Mouse (Mus musculus) ES-E14 (cell line): ENCODE results near the gene Lgr6.

Experiments
- CHD2 ChIP-seq: IDR thresholded peaks from 2 replicates; pipeline ENCODE4 v1.6.1; 2014; ENCODE audit warnings: mild to moderate bottlenecking, low read depth, low read length, inconsistent platforms
- HCFC1 ChIP-seq: IDR thresholded peaks from 2 replicates; pipeline ENCODE4 v1.6.1; 2012; ENCODE audit warnings: low read length, inconsistent platforms, borderline replicate concordance; ENCODE audit not compliant: insufficient read depth
- MAFK ChIP-seq: IDR thresholded peaks from 2 replicates; pipeline ENCODE4 v1.6.1; 2014; ENCODE audit warnings: mild to moderate bottlenecking, low read depth, low read length, inconsistent platforms; ENCODE audit not compliant: insufficient read depth
- ZNF384 ChIP-seq: IDR thresholded peaks from 2 replicates; pipeline ENCODE4 v1.6.1; 2012; ENCODE audit warnings: low read depth, low read length, inconsistent platforms

DNA sequence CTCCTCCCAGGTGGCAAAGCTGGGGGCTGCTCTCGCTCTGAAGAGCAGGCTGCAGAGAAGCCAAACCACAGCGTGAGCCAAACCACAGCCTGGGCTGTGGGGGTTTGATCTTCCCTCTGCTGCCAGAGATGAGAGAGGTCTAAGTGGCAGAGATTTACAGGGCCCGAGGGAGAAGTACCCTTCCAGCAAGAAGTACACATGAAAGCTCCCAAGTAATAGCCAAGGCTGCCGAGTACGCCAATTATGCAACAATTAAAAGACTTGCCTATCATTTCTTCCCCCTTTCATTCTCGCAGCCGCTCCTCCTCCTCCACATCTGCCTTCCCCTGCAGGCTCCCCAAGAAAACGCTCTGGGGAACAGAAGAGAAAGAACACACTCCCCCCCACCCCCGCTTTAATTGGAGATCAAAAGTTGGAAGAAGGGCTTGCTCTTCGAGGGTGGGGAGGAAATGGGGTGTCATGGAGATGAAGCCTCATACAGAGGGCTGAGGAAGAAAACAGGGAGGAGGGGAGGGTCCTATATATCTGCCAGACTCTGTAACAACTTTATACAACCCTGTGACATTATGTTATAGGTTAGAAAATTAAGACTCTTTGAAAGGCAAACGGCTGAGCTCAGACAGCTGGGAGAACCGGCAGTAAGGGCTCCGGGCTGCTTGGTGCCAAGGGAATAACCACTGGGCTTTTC lies 85.8 kb downstream of the Lgr6 start:
- TF ChIP-seq MAFK (no peak), ZNF384 (no peak), HCFC1 (no peak), CHD2 (no peak)
